Mouse (Mus musculus): ENCODE results near the gene Insl6.

The Insl6 gene

DNA sequence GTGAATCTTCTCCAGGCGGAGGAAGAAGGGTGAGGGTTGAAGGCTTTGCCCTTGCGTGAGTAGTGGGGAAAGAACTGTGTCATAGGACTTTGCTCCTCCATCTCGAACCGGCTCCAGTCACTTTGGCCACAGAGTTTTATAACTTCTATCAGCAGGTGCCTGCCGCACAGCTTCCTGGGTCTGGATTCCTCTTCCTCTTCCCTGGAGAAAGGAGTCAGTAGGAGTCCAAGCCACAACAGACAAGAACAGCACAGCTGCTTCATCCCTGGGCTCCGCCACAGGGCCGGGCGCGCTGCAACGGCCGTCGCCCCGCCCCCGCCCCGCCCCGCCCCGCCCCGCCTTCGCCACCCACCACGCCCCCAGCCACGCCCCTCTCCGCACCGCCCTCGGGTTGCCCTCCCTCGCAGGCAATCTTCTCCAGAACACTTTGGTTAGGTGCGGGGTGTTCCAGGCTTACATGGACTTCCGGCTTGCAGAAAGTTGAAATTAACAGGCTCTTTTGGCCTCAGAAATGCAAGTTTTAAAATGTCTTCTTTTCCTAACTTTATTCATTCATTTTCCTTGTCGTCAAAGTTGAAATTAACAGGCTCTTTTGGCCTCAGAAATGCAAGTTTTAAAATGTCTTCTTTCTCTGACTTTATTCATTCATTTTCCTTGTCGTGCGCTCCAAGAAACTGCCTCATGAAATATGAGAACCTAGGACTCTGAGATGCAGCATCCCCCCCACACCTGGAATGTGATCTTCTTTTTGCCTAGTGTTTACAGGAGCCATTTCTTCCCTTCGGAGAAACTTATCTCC lies at the start of gene Insl6:
TSS of gene Insl6 (minus strand) at position 304 of the 799 bp plus-strand sequence.
- peak; percentile 54 to 62 for DNase-seq (ENCODE audit: low spot score in 2 of 2)

GRCm38 (mm10) chr19:29374947-29375346 lies 49.8 kb upstream of the Insl6 start:
- no peak for DNase-seq (ENCODE audit: low spot score in 2 of 2)

- DNase-seq (ENCODE audit: low spot score in 2 of 2): no peak
Measured at GRCm38 (mm10) chr19:29373438-29373837, 48.3 kb upstream of the Insl6 start.

DNA sequence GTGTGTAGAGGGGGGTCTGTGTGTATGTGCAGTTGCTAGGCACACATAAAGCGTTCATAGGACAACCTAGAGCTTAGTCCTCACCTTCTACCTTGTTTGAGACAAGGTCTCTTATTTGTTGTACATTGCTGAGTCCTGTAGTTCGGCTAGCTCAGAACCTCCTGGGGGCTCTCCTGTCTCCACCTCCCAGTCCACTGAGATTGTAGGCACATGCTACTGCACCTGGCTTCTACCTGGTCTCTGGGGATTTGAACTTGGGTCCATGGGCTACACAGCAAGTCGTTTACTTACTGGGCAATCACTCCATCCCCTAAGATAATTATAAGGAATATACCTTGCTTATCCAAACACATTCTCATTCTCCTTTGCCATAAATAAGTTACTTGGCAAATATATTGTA lies 47.5 kb upstream of the Insl6 start:
- no peak for DNase-seq (ENCODE audit: low spot score in 2 of 2)

DNA sequence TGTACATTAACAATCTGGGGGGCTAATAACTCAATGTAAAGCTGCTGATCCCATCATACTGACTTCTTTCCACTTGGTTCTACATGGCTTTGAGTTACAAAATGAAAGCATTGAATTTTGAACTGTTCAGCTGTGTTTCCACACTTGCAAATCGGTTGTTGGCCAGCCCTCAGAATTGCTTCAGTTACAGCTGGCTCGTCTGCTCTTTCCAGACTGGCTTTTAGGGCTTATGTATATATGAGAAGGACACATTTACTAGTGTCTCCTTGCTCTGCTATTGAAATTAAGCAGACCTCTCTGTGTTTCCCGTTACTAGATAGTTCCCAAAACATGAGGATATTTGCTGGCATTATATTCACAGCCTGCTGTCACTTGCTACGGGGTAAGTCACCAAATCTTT lies 47.0 kb upstream of the Insl6 start:
- no peak for DNase-seq (ENCODE audit: low spot score in 2 of 2)

DNA sequence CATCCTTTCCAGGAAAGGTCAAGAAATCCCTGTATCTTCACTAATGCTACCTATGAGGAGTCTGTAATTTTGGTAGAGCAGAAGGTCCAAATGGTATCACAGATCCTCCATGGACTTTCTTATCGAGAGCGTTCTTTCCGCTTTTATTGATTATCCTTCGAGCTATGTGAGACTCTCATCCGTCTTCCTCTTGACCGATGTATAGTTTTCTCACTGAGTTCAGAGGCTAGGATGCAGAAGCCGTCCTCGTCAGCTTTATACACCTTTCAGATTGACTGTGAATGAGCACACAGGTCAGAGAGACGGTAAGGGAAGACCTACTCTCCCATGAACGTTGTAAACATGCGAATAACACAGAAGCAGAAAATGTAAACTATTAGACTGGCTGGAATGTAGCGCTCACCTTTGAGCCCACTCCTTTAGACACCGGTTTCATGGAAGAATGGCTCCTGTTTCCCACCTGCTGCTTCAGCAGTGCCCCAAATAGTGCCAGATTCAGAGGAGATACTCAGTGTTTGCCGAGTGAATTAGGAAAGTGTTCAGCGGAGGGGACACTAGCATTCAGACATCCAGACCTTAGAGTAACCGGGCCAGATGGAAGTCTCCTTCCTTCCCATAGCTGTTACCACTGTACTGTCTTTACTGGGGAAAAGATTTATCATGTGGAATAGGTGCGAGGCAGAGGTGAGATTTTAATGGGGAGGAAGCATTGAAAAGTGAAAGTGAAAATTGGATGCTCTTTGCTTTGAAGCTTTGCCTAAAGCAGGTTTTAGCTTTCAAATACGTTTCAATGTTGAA lies 46.3 kb upstream of the Insl6 start:
- no peak for DNase-seq (ENCODE audit: low spot score in 2 of 2)

- DNase-seq (ENCODE audit: low spot score in 2 of 2): no peak
Measured at GRCm38 (mm10) chr19:29370545-29371283, 45.6 kb upstream of the Insl6 start.

- DNase-seq (ENCODE audit: low spot score in 2 of 2): no peak
Measured at GRCm38 (mm10) chr19:29370112-29370511, 45.0 kb upstream of the Insl6 start.

GRCm38 (mm10) chr19:29368671-29369309 lies 43.6 kb upstream of the Insl6 start:
- DNase-seq (ENCODE audit: low spot score in 2 of 2): peak in 1 of 2 experiments; percentile 41

DNA sequence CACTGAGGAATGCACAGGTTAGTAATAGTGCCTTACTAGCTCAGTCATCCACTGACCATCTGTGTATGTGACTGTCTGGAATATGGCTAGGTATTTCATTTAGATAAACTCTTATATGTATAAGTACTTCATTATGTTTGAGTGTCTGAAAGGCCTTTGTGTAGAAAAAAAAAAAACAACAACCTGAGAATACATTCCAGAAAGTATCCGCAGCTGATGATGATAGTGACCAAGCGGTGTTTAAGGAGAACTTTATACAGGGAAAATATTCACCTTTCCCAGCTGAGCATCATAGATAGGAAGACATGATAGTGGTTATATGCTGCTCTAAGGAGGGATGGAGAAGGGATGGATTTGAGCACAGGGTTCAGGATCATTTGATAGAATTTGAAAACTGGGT lies 42.9 kb upstream of the Insl6 start:
- DNase-seq (ENCODE audit: low spot score in 2 of 2): no peak

GRCm38 (mm10) chr19:29366969-29367622 lies 41.9 kb upstream of the Insl6 start, which contains the start of the genes Plgrkt and Cd274:
TSS of gene Plgrkt (minus strand) at chr19:29367390.
TSS of gene Cd274 (plus strand) at chr19:29367455.
- peak; percentile 93 to 94 for DNase-seq (ENCODE audit: low spot score in 2 of 2)

GRCm38 (mm10) chr19:29366226-29366968 lies 41.2 kb upstream of the Insl6 start:
- DNase-seq (ENCODE audit: low spot score in 2 of 2): peak in 1 of 2 experiments; percentile 38

- DNase-seq (ENCODE audit: low spot score in 2 of 2): peak; percentile 64 to 71
Measured at GRCm38 (mm10) chr19:29365105-29365504, 39.9 kb upstream of the Insl6 start.

DNA sequence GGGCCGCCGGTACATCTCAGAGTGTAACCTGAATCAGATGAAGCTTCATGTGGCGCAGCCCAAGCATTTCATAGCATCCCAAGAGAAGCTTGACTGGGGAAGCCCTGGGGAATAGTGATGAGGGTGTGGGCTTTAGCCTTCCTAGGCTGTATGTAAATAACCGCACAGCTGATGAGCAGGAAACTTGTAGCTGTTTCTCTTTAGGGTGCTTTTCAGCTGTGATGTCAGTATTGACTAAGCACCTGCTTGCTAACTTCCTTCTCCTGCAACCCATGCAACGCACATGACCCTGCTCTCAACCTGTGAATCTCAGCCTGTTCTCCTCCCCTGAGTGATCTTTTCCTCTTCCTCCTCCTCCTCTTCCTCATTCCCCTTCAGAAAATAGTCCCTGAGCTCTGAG lies 38.9 kb upstream of the Insl6 start:
- peak; percentile 79 to 80 for DNase-seq (ENCODE audit: low spot score in 2 of 2)

- no peak for DNase-seq (ENCODE audit: low spot score in 2 of 2)
Measured at GRCm38 (mm10) chr19:29363557-29363956, 38.4 kb upstream of the Insl6 start.

GRCm38 (mm10) chr19:29362173-29362930 lies 37.2 kb upstream of the Insl6 start:
- no peak for DNase-seq (ENCODE audit: low spot score in 2 of 2)

GRCm38 (mm10) chr19:29361468-29362130 lies 36.4 kb upstream of the Insl6 start:
- peak; percentile 91 to 93 for DNase-seq (ENCODE audit: low spot score in 2 of 2)

- DNase-seq (ENCODE audit: low spot score in 2 of 2): no peak
Measured at GRCm38 (mm10) chr19:29360251-29360650, 35.1 kb upstream of the Insl6 start.

- DNase-seq (ENCODE audit: low spot score in 2 of 2): no peak
Measured at GRCm38 (mm10) chr19:29356281-29356680, 31.1 kb upstream of the Insl6 start.
